Mouse (Mus musculus) c-Kit-positive CD71-positive TER-119-negative erythroid progenitor cells, embryonic 14.5 days (primary cell): ENCODE measurements around the gene Abcc12.
A peak's percentile ranks its signal among the peaks of the same experiment; 100 is the strongest.

Experiments
- DNase-seq: peaks from one replicate; pipeline ENCODE4 v3.0.0-alpha.2; 2013; ENCODE audit warnings: low read depth

Gene Abcc12

GRCm38 (mm10) chr8:86580458-86580857 is at the start of gene Abcc12:
Abcc12 (minus strand) TSS chr8:86580686.
- no peak for DNase-seq

DNA sequence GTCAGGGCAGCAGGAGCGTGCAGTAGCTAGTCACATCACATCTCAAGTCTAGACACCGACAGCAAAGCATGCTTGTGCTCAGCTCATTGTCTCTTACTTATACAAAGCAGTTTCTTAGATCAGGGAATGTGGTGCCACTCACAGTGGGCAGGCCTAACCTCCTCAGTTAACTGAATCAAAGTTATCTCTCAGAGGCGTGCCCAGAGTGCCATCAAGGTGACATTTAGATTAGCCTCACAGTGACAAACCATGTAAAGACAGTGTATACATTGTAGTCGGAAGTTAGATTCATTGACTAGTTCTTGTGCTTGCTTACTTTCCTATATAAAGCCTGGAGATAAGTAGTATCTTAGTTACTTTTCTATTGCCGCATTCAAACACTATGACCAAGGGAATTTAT is 49.7 kb upstream of the Abcc12 start:
- DNase-seq, result peak; percentile 22

DNA sequence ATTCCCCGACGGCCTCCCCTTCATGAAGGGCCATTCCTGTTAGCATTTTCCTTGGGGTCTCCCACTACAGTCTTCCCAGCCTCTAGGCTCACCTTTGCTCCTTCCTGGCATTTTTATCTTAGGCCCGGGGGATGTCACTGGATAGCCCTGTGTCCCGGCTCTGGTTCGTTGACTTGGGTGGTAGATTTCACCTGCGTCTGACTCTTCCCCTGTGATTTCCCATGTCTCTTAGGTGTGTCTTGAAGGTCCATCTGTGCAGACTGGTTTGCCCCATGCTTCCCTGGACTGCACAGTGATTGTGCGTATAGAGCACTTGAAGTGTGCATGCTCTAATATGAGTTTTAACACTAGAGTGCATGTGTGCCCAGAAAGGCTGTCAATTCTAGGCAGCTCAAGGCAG is 44.4 kb upstream of the Abcc12 start:
- DNase-seq, result no peak

DNA sequence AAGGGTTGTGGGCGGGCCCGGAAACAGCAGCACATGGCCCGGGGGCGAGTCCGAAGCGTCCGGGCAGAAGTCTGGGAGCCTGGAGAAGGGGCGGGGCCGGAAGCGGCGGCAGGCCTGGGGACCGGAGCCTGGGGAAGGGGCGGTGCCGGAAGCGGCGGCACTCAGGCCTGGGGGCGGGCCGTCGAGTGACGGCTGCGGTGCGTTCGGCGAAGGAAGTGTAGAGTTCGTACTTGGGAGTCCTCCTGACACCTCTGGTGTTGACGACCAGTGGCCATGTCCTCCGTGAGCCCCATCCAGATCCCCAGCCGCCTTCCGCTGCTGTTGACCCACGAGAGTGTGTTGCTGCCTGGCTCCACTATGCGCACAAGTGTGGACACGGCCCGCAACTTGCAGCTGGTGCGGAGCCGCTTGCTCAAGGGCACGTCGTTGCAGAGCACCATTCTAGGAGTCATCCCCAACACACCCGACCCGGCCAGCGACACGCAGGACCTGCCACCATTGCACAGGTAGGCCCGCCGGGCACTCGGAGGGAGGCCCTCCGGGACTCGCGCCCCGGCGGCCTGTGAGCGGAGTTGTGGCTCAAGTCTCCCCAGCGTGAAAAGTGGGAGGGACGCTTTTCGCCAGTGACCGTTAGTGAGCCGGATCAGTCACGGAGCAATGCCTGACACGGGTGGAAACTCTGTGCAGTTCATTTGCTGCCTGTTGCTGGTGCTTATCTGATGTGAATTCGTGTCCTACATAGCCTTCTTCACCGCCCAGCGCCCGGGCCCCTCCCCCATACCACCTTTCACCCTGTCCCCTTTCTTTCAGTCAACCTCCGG is 43.6 kb upstream of the Abcc12 start, which contains the start of gene Lonp2:
Gene Lonp2 (plus strand): TSS at position 133 of the 821 bp plus-strand sequence.
- peak; percentile 93 for DNase-seq

DNA sequence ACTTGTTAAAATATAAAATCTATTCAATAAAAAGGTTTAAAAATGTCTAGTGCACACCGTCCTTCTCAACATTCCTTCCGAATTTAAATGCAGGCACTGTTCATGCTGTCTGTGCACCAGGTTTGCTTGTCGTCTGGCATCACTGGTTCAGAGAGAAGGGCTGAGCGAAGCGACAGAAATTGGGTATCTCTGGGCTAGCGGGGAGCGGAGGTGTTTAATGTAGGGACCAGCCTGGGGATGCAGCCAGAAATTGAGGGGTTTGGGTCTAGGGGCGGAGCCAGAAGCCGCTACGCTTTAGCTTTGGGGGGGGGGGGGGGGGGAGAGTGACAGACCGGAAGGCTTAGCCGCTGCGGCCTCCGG is 43.0 kb upstream of the Abcc12 start:
- no peak for DNase-seq

DNA sequence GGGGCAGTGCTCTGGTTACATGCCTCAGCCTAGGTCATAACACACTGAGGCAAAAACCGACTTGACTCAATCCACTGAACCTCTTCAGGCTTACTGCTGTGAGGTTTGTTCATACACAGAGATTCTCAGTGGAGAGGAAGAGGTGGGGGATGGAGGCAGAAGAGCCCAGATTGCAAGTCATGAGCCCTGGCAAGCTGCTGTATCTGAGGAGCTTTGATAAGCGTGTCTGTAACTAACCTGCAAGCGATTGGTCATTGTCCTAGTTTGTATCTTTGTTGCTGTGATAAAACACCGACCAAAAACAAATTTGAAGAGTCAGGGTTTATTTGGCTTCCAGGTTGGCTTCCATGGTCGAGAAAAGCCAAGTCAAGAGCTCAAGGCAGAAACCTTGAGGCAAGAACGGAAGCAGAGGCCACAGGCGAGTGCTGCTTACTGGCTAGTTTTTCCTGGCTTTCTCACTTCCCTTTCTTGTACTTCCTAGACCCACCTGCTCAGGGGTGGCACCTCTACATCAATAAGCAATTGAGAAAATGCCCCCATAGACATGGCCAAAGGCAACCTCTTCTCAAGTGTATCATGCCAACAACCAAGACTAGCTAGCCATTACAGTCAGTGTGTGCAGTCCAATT is 37.4 kb upstream of the Abcc12 start:
- no peak for DNase-seq

- DNase-seq, result no peak
These were observed 34.7 kb upstream of the Abcc12 start for GRCm38 (mm10) chr8:86615095-86615769.

- no peak for DNase-seq
These were observed 33.3 kb upstream of the Abcc12 start for GRCm38 (mm10) chr8:86613798-86614197.

- DNase-seq, result no peak
These were observed 24.2 kb upstream of the Abcc12 start for GRCm38 (mm10) chr8:86604676-86605075.

DNA sequence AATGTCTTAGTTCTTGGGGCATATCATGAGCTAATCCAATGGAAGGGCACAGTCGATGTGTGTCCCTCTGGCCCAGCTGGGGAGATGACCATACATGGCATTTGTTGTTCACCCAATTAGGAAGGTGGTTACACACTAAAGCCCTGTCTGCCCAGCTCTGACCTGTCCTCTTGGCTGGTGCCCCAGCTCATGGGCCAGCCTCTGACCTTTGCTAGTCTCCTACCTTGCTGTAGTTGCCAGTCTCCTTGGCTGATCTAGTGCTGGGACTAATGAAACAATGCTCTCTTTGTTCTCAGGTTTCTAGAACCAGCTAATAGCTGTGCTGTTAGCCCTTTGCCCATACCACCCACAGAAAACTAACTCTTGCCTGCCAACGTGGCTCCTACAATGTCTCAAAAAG is 22.7 kb upstream of the Abcc12 start:
- no peak for DNase-seq

- DNase-seq, result no peak
These were observed 19.8 kb upstream of the Abcc12 start for GRCm38 (mm10) chr8:86600311-86600710.

DNA sequence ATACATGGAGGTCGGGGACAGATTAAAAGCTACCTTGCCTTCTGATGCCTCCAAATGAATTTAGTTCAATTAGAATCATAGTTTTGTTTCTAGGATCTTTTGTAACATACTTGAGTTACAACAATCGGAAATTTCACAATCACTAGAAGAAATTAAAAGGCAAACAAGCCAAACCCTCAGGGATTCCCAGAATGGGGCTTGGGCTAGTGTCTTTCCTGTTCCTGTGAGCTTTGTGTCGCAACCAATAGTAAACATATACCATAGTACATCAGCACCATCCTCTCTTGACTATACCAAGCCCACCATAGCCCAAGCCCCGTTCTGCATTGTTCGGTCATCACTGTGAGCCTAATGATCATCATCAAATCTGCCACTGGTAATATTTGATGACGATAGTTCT is 18.8 kb upstream of the Abcc12 start:
- no peak for DNase-seq

DNA sequence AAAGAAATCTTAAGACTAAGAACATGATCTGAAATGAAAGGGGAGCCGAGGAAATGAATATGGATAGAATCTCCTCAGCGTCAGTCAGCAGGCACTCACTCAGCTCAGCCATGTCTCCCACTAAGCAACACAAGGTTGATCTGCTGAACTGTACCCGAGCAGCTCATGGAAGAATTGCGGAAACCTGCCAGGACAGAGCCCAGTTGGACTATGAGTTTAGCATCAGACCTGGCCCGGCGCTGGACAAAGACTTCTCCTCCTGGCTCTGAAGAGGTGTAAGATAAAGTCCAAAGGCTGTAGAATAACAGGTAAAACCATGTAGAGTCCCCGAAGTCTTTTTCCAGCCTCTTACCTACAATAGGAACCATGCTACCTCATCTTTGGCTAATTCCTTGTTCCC is 17.2 kb upstream of the Abcc12 start:
- no peak for DNase-seq

GRCm38 (mm10) chr8:86595671-86596070 is 15.2 kb upstream of the Abcc12 start:
- no peak for DNase-seq

GRCm38 (mm10) chr8:86594159-86594796 is 13.8 kb upstream of the Abcc12 start:
- DNase-seq, result no peak

- DNase-seq, result no peak
These were observed 12.6 kb upstream of the Abcc12 start for GRCm38 (mm10) chr8:86593099-86593498.

GRCm38 (mm10) chr8:86588338-86588737 is 7.9 kb upstream of the Abcc12 start:
- DNase-seq, result no peak

GRCm38 (mm10) chr8:86586642-86587041 is 6.2 kb upstream of the Abcc12 start:
- no peak for DNase-seq

DNA sequence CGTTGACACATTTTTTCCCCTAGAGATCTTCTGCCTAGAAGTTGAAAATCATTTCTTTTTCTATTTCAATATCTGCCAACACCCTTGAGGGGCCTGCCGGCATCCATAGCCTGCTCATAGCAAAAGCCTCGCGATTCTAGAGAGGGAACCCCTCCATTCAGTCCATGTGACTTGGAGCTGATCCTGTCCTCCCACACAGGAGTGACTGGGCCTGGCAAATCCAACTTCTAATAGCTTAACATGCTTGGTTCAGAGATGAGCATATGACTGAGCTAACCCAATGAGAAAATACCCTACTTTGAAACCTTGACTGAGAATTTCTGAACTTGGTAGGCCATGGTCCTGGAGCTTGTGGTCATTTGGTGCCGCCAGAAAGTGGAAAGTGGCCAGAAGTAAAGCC is 5.6 kb upstream of the Abcc12 start:
- no peak for DNase-seq

DNA sequence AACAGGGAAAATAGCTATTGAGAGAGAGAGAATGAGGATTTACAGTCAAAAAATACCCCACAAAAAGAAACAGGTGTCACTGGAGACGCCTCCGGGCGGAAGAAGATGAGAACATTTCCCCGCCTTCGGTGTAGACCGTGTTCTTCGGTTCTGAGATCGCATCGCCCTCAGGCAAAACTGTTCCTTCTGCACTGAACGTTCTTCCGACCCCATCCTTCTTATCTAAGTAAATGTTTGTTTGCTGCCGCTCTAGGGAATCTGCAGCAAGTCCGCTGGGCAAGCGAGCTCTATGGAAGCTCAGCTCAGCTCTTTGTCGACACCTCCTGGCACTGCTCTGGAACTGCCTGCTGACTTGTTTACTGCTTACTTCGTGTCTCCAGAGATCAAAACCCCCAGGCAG is 5.0 kb upstream of the Abcc12 start:
- DNase-seq, result peak; percentile 63

DNA sequence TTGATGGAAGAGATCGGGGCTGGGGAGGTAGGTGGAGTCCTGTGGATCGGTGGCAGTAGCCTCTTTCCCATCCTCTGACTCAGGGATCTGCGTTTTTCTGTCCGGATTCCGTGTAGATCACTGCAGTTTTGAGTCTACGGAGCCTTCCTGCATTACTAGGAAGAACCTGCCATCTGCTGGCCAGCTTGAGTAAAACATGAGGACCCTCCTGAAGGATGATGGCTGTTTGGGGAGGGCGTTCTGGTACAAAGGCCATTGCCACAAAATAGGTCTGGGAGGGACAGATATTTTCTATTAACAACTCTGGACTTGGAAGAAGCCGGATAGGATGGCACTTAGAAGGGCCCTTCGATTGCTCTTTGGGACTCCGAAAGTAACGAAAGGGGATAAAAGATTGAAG is 4.6 kb upstream of the Abcc12 start:
- DNase-seq, result peak; percentile 70

DNA sequence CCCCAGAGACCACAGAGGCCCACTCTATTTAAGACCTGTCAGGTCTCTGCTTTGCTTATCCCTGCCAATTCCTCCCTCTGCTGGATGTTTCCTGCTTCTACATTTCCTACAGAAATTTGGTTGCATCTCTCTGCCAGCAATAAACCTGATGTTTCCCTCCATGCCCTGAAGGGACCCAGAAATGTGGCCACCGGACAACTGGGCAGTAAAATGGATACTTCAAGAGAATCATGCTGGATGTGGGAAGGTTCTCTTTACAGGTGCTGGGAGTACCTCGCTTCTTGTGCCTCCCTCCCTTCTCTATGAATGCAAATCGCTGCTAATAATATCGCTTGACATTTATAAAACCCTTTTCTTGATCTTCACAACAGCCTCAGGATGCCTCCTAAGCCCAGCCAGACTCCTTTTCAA is 1.4 kb upstream of the Abcc12 start:
- no peak for DNase-seq

DNA sequence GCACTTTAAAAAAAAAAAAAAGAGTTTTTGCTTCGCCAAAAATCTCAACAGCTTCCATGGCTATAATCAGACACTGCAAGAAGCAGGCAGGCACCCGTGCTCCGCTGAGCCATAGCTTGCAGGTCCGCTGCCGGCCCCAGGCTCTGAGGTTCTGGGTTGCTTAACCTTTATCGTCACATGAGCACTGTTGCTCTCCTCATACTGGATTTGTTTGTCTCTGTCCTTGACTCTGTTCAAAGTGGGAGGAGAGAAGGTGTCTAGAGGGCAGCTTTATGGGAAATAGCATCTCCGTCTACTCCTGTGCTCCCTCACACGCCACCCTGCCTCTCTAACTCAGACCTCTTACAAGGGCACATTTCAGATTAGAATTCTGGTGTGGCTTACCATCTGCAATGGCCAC is 1.8 kb downstream of the Abcc12 start:
- no peak for DNase-seq
